Mouse (Mus musculus) heart, postnatal 0 days (tissue): ENCODE measurements around the gene Tekt1.

Source experiments
- CTCF ChIP-seq: IDR thresholded peaks from 2 replicates; pipeline ENCODE4 v1.5.1; 2016; ENCODE audit warnings: antibody characterized with exemption, control low read depth, low read depth
- EP300 ChIP-seq: IDR thresholded peaks from 2 replicates; pipeline ENCODE4 v1.6.1; 2016; ENCODE audit warnings: antibody characterized with exemption, low read depth

GRCm38 (mm10) chr11:72363523-72364240 is 1.4 kb upstream of the Tekt1 start:
- TF ChIP-seq CTCF: no peak
- no peak for TF ChIP-seq EP300
